ENCODE assay signal across 8 mouse cellular contexts in the genomic region with DNA sequence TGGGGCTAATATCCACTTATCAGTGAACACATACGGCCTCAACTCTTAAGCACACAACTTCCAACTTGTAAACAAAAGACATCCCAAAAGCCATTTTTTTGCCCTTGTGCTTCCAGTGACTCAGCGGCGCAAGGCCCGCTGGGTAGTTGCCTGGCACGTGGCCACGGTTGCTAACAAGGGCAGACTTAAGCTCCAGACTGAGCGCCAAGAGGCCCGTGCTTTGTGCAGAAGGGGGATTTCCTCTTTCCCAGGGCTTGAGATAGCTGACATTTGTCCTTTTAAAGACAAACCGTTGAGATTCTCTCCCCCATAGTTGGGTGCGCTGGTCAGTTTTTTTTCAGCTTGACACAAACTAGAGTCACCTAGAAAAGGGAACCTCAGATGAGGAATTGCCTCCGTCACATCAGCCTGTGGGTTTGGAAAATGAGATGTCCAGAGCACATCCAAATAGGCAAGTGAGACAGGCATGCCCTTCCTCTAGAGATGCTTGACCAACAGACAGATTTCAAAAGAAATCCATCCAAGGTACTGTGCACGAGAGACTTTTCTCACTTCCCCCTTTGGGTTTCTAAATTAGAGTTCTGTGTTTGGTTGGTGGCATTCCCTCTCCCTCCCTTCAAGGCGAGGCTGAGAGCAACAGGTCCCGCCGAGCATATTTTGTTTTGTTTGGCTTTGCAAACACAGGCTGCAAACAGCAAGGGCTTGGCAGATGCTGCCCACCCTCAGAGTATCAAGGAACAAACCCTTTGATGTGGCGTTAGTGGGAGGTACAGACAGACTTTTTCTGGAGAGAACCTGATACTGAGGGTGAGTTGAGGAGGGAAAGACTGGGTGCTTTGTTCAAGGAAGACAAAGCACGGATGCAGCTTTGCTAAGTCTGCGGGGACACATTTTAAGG. TPM values are rescaled to one million over a fixed set of nuclear protein-coding genes. Genes with fewer than 3 reads are reported as not detected.
DNase-seq lines count a peak whose midpoint lies in the region; ATAC-seq lines count a peak whose summit lies in the region.

No protein-coding gene starts in this region.

- H3K4me2 ChIP-seq in hindbrain, embryonic 14.5 days (replicated peaks), result peak overlapping the region; percentile 46

- WGBS in hindbrain, embryonic 14.5 days, result 37% methylated on average over 18 of the region's 18 CpGs

- DNase-seq in ES-CJ7 (ENCODE audit: low read depth, low spot score), result peak; percentile 51
- peak; percentile 41 for DNase-seq in cerebellum, adult 9-10 months
- peak; percentile 50 to 69 for DNase-seq in frontal cortex, postnatal 36 days (ENCODE audit: low spot score in 2 of 2)
- DNase-seq in hindbrain, embryonic 14.5 days (ENCODE audit: low spot score), result peak; percentile 69
- DNase-seq in left cerebral cortex, adult 11 months (ENCODE audit: low spot score), result peak; percentile 36
- DNase-seq in lung, postnatal 25 days (ENCODE audit: low spot score), result peak; percentile 84
- peak; percentile 67 for DNase-seq in right cerebral cortex, adult 18-20 months
- DNase-seq in urinary bladder, adult 18-20 months (ENCODE audit: low spot score in 2 of 2), result peak; percentile 72 to 76

- H3K27me3 ChIP-seq in hindbrain, embryonic 14.5 days (ENCODE audit: control insufficient read depth, insufficient read depth, low read length), result no peaks in the 10 kb centered on the region

- peak overlapping the region; percentile 64 for H3K27ac ChIP-seq in hindbrain, embryonic 14.5 days

- peak; percentile 47; the same call in 1 of the 2 replicates for ATAC-seq in hindbrain, embryonic 14.5 days (ENCODE audit: low FRiP score)

- no peaks in the 10 kb centered on the region for H3K36me3 ChIP-seq in hindbrain, embryonic 14.5 days (replicated peaks; ENCODE audit: control insufficient read depth, insufficient read depth)

- no peak overlapping the region; the same call in 1 of the 2 replicates for H3K9ac ChIP-seq in hindbrain, embryonic 14.5 days

- H3K9me3 ChIP-seq in hindbrain, embryonic 14.5 days (ENCODE audit: control insufficient read depth, low read length), result no peaks in the 10 kb centered on the region

- peaks cover 14% of the 10 kb centered on the region; the same call in 1 of the 2 replicates for H3K4me1 ChIP-seq in hindbrain, embryonic 14.5 days (replicated peaks; ENCODE audit: control insufficient read depth, insufficient read depth, low read length)

- no peak overlapping the region for H3K4me3 ChIP-seq in hindbrain, embryonic 14.5 days (replicated peaks; ENCODE audit: low read length)

RNA-seq across cellular contexts. Expression of a gene that starts 26.0 kb away (rescaled TPM):
- polyA plus RNA-seq in hindbrain, embryonic 14.5 days (2014; fragmentation: Nextera tagmentation; extraction: Ambion mirVana), result 13.1 and 14.2 TPM in 2 replicates
